Mouse (Mus musculus) midbrain, embryonic 15.5 days (tissue): Measurements from ENCODE around the gene Gm867. TPM values are rescaled to one million over a fixed set of nuclear protein-coding genes. Genes with fewer than 3 reads are reported as not detected.

Experiments
- ATAC-seq: fragments of 200-750 bp; cut with Nextera tagmentation; replicated peaks from 2 replicates; pipeline ENCODE4 v1.8.0; 2017; ENCODE audit warnings: moderate TSS enrichment
- H3K27ac ChIP-seq: fragments of 300-500 bp; sonication (generic); 2 replicates; pipeline ENCODE4 v1.5.1; 2015; ENCODE audit warnings: mild to moderate bottlenecking, inconsistent platforms
- H3K27me3 ChIP-seq: fragments of 300-500 bp; sonication (generic); replicated peaks from 2 replicates; pipeline ENCODE4 v1.6.1; 2015; ENCODE audit warnings: inconsistent platforms
- H3K36me3 ChIP-seq: fragments of 300-500 bp; sonication (generic); replicated peaks from 2 replicates; pipeline ENCODE4 v1.6.1; 2015; ENCODE audit warnings: inconsistent platforms
- H3K4me1 ChIP-seq: fragments of 300-500 bp; sonication (generic); 2 replicates; pipeline ENCODE4 v1.6.1; 2015; ENCODE audit warnings: inconsistent platforms
- H3K4me2 ChIP-seq: fragments of 300-500 bp; sonication (generic); 2 replicates; pipeline ENCODE4 v1.6.1; 2015; ENCODE audit warnings: inconsistent platforms, mild to moderate bottlenecking, moderate library complexity
- H3K4me3 ChIP-seq: fragments of 300-500 bp; sonication (generic); 2 replicates; pipeline ENCODE4 v1.5.1; 2015; ENCODE audit warnings: mild to moderate bottlenecking, inconsistent platforms
- H3K9ac ChIP-seq: fragments of 300-500 bp; sonication (generic); 2 replicates; pipeline ENCODE4 v1.6.1; 2015; ENCODE audit warnings: mild to moderate bottlenecking, inconsistent platforms
- H3K9me3 ChIP-seq: fragments of 300-500 bp; sonication (generic); 2 replicates; pipeline ENCODE4 v1.6.1; 2016; ENCODE audit warnings: inconsistent platforms
- WGBS: fragments of 180-500 bp; shearing (Covaris S2); methylation state at CpG from one replicate; pipeline ENCODE4 v1.1.7; 2015; ENCODE audit warnings: mixed read lengths; 5-methylcytosine and 5-hydroxymethylcytosine counted together
- polyA plus RNA-seq: library from polyadenylated mRNA; unstranded; fragments of >200 nt; fragmentation: Nextera tagmentation; extraction: Ambion mirVana; gene quantifications from 2 replicates; pipeline ENCODE4 v1.2.1, GENCODE M21; 2015

Gene Gm867
- polyA plus RNA-seq, 1 experiment from 2014 or later: 1.3 TPM

GRCm38 (mm10) chr10:75945213-75945612, 4.7 kb upstream of the Gm867 start:
- 94% methylated on average over 7 of the region's 7 CpGs for WGBS
- no peak overlapping the region for H3K9ac ChIP-seq
- ATAC-seq: no peak

GRCm38 (mm10) chr10:75944066-75944772, 3.7 kb upstream of the Gm867 start:
- Histone ChIP-seq H3K9me3 (no peaks in the 10 kb centered on the region), H3K36me3 (no peaks in the 10 kb centered on the region), H3K9ac (no peak overlapping the region), H3K4me1 (no peaks in the 10 kb centered on the region), H3K4me2 (no peak overlapping the region), H3K4me3 (no peak overlapping the region), H3K27ac (no peak overlapping the region), H3K27me3 (no peaks in the 10 kb centered on the region)
- ATAC-seq: no peak
- WGBS: 23% methylated on average over 11 of the region's 11 CpGs

More at GRCm38 (mm10) chr10:75945213-75945612, 4.7 kb upstream of the Gm867 start:
- H3K27ac ChIP-seq: no peak overlapping the region
- no peak overlapping the region for H3K4me3 ChIP-seq
- 0 out of 2 replicates have a peak, but pooled peaks cover 3% of the 10 kb centered on the region for H3K27me3 ChIP-seq
- H3K4me1 ChIP-seq: no peaks in the 10 kb centered on the region; the same call in 1 of the 2 replicates
- no peaks in the 10 kb centered on the region for H3K9me3 ChIP-seq
- H3K36me3 ChIP-seq: no peaks in the 10 kb centered on the region
- no peak overlapping the region for H3K4me2 ChIP-seq

GRCm38 (mm10) chr10:75942736-75943477, 2.4 kb upstream of the Gm867 start, which contains the start of gene Vpreb3:
Gene Vpreb3 (plus strand): TSS chr10:75943057.
- Histone ChIP-seq H3K4me3 (no peak within 1 kb of the TSS), H3K9ac (no peak within 1 kb of the TSS), H3K9me3 (no peaks in the 10 kb centered on the region), H3K4me2 (no peak within 1 kb of the TSS), H3K36me3 (no peaks in the 10 kb centered on the region), H3K27me3 (no peaks in the 10 kb centered on the region), H3K27ac (no peak within 1 kb of the TSS), H3K4me1 (no peaks in the 10 kb centered on the region)
- WGBS: 85% methylated on average over 15 of the region's 15 CpGs
- ATAC-seq: no peak

DNA sequence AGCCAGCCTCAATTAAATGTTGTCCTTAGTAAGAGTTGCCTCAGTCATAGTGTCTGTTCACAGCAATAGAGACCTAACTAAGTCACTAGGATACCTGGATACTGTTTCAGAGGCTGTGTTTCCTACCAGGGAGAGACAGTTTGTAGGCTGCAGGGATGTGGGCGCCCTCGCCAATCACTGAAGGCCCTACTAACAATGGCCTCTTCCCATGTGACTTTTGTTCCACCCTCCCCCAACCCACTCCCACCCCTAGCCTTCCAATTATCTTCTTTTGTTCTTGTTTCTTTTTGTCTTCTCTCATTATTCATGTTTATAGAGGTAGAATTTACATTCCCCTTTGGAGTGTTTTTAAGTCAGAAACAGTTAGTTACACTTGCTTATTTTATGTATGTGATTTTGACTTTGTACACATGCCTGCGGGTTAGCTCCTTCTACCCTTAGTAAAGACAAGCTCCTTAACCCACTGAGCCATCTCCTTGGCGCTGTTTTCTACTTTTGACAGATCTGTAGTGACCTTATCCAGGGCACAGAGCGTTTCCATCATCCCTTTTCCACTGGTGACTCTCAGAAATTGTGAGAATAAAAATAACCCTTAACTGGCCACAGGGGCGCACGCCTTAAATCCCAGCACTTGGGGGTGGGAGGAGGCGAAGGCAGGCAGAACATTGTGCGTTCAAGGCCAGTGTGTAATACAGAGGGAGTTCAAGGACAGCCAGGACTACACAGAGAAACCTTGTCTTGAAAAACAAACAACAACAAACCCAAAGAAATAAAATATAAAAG, 761 bp upstream of the Gm867 start:
- no peak for ATAC-seq

DNA sequence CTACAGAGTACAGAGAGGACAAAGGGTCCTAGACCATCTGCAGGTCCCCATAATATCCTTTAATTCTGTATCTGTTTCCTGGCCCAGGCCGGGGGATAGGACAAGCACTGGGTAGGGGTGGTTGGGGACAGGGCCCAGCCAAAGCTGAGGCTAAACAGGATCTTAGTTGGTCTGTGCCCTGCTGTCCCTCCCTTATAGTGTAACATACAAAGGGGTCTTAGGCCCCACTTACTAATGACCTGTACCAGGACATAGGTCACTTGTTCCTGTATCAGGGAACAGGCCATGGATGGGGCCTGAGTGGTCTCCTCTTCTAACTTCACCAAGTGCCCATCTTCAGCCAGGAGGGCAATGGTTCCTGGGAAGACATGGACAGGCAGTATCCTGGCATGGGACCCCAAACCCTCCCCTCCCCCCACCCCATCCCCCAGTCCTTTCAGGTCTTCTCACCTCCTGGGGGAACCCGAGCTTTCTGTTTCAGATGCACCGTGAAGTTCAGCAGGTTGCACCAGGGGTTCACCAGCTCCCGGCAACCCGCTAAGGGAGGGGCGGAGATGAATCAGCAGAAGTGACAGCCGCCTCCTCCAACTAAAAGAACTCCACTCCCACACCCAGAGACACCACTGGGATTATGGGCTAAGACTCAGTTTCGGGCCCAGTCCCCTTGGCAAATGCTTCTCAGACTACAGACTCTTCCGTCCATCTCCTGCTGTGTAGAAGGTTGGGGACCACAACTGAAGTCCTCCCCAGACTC, 814 bp downstream of the Gm867 start:
- no peak overlapping the region for H3K4me3 ChIP-seq
- H3K9ac ChIP-seq: no peak overlapping the region
- H3K4me2 ChIP-seq: no peak overlapping the region
- 53% methylated on average over 9 of the region's 9 CpGs for WGBS
- H3K9me3 ChIP-seq: no peaks in the 10 kb centered on the region
- H3K27me3 ChIP-seq: no peaks in the 10 kb centered on the region
- H3K36me3 ChIP-seq: no peaks in the 10 kb centered on the region
- H3K4me1 ChIP-seq: peaks cover 18% of the 10 kb centered on the region
- H3K27ac ChIP-seq: no peak overlapping the region
- no peak for ATAC-seq

More for the DNA sequence above, 761 bp upstream of the Gm867 start:
- H3K9ac ChIP-seq: no peak overlapping the region
- no peaks in the 10 kb centered on the region for H3K36me3 ChIP-seq
- H3K27me3 ChIP-seq: no peaks in the 10 kb centered on the region
- no peak overlapping the region for H3K4me3 ChIP-seq
- H3K4me1 ChIP-seq: peaks cover 5% of the 10 kb centered on the region
- H3K27ac ChIP-seq: no peak overlapping the region
- H3K9me3 ChIP-seq: no peaks in the 10 kb centered on the region
- no peak overlapping the region for H3K4me2 ChIP-seq
- 61% methylated on average over 9 of the region's 9 CpGs for WGBS

- H3K9me3 ChIP-seq: no peaks in the 10 kb centered on the region
- H3K36me3 ChIP-seq: no peaks in the 10 kb centered on the region
- no peak overlapping the region for H3K27ac ChIP-seq
- H3K4me3 ChIP-seq: no peak overlapping the region
- H3K27me3 ChIP-seq: 0 out of 2 replicates have a peak, but pooled peaks cover 3% of the 10 kb centered on the region
- H3K4me1 ChIP-seq: peaks cover 18% of the 10 kb centered on the region
- ATAC-seq: no peak
- peak overlapping the region; percentile 16; the same call in 1 of the 2 replicates for H3K4me2 ChIP-seq
- no peak overlapping the region for H3K9ac ChIP-seq
- 56% methylated on average over 10 of the region's 10 CpGs for WGBS
These were observed 2.4 kb downstream of the Gm867 start for GRCm38 (mm10) chr10:75937851-75938643.

DNA sequence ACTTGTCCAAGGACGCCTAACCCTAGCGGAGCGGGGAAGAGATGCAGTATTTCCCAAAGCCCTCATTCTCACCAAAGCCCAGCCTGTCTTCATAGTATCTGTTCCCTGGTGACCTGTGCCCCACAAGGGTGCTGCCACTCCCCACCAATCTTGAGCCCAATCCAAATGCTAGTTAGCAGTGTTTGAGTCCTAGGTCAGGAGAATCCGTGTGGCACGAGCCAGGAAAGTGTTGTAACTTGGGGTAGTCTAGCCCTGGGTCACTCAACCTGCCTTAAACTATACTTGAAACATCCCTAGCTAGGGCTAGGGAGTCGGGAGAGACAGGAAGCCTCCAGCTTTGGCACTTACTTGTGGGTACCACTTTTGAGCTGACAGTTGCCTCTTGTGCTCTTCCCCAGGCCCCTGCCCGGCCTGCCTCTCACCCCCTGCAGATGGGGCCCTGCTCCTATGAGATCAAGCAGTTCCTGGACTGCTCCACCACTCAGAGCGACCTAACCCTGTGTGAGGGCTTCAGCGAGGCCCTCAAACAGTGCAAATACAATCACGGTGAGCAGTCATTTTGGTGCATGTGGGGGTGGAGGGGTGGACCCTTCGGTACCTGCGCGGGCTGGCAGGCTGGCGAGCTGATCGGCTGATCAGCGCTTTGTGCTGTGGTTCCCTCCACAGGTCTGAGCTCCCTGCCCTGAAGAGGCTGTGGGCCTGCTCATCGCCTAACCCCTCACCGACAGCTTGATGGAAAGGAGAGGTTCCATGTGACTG, 3.4 kb downstream of the Gm867 start:
- no peak overlapping the region for H3K9ac ChIP-seq
- no peaks in the 10 kb centered on the region for H3K36me3 ChIP-seq
- ATAC-seq: no peak
- H3K27ac ChIP-seq: no peak overlapping the region
- H3K4me3 ChIP-seq: peak overlapping the region; percentile 65; the same call in 1 of the 2 replicates
- 43% methylated on average over 18 of the region's 18 CpGs for WGBS
- H3K4me2 ChIP-seq: peak overlapping the region; percentile 16
- 0 out of 2 replicates have a peak, but pooled peaks cover 3% of the 10 kb centered on the region for H3K27me3 ChIP-seq
- H3K9me3 ChIP-seq: no peaks in the 10 kb centered on the region
- H3K4me1 ChIP-seq: peaks cover 27% of the 10 kb centered on the region

GRCm38 (mm10) chr10:75935680-75936541, 4.6 kb downstream of the Gm867 start, which contains the start of gene Mmp11:
Gene Mmp11 (minus strand): TSS chr10:75936496.
- H3K4me1 ChIP-seq: peaks cover 37% of the 10 kb centered on the region
- peak; percentile 64 for ATAC-seq
- 1% methylated on average over 51 of the region's 51 CpGs for WGBS

GRCm38 (mm10) chr10:75934991-75935390, 5.5 kb downstream of the Gm867 start:
- 81% methylated on average over 1 of the region's 1 CpGs for WGBS
- Histone ChIP-seq H3K9ac (no peak overlapping the region), H3K27me3 (0 out of 2 replicates have a peak, but pooled peaks cover 3% of the 10 kb centered on the region), H3K4me1 (peaks cover 40% of the 10 kb centered on the region), H3K36me3 (no peaks in the 10 kb centered on the region), H3K4me2 (peak overlapping the region; percentile 94), H3K27ac (no peak overlapping the region), H3K9me3 (no peaks in the 10 kb centered on the region), H3K4me3 (no peak overlapping the region)
- no peak for ATAC-seq

More at GRCm38 (mm10) chr10:75935680-75936541, 4.6 kb downstream of the Gm867 start, which contains the start of gene Mmp11:
- Histone ChIP-seq H3K9ac (peak within 1 kb of the TSS; percentile 51), H3K4me2 (peak within 1 kb of the TSS; percentile 94), H3K4me3 (peak within 1 kb of the TSS; percentile 65), H3K27ac (peak within 1 kb of the TSS; percentile 73), H3K36me3 (no peaks in the 10 kb centered on the region), H3K27me3 (0 out of 2 replicates have a peak, but pooled peaks cover 3% of the 10 kb centered on the region), H3K9me3 (no peaks in the 10 kb centered on the region)
